Mouse (Mus musculus): ENCODE measurements at regions not wholly inside any gene's neighbourhood (a gene's known extent, or its start where the extent isn't known, plus 50 kb on each side); places are given as distances from the start of the nearest gene placed in this dataset.
A peak's percentile ranks its signal among the peaks of the same experiment; 100 is the strongest.

GRCm38 (mm10) chr16:46982910-46983600 is 484.7 kb upstream of the Nectin3 start:
- no peak overlapping the region for H3K4me2 ChIP-seq (ENCODE audit: low read length)
- no peak overlapping the region for H3K9ac ChIP-seq (ENCODE audit: low read depth, low read length)
- WGBS, result 67% methylated on average over 6 of the region's 6 CpGs
- no peaks in the 10 kb centered on the region for H3K27me3 ChIP-seq (ENCODE audit: insufficient read depth, low read length)
- no peaks in the 10 kb centered on the region for H3K4me1 ChIP-seq (replicated peaks; ENCODE audit: insufficient read depth, low read length)
- DNase-seq (ENCODE audit: low spot score) (peak; percentile 10), ATAC-seq (replicated peaks; ENCODE audit: low FRiP score, low read depth) (no peak)
- H3K4me3 ChIP-seq (replicated peaks; ENCODE audit: low read depth, low read length), result no peak overlapping the region
- no peak overlapping the region for H3K27ac ChIP-seq
- TF ChIP-seq CTCF (IDR thresholded peaks at IDR 0.05; ENCODE audit: low read depth), result no peak
- H3K36me3 ChIP-seq (ENCODE audit: insufficient read depth, low read length), result no peaks in the 10 kb centered on the region
- H3K9me3 ChIP-seq (replicated peaks; ENCODE audit: low read length), result no peaks in the 10 kb centered on the region

- Histone ChIP-seq H3K36me3 (ENCODE audit: insufficient read depth, low read length) (no peaks in the 10 kb centered on the region), H3K9me3 (replicated peaks; ENCODE audit: low read length) (no peaks in the 10 kb centered on the region), H3K4me2 (ENCODE audit: low read length) (no peak overlapping the region), H3K4me1 (replicated peaks; ENCODE audit: insufficient read depth, low read length) (no peaks in the 10 kb centered on the region), H3K27me3 (ENCODE audit: insufficient read depth, low read length) (no peaks in the 10 kb centered on the region), H3K27ac (no peak overlapping the region), H3K4me3 (replicated peaks; ENCODE audit: low read depth, low read length) (no peak overlapping the region), H3K9ac (ENCODE audit: low read depth, low read length) (no peak overlapping the region)
- ATAC-seq (replicated peaks; ENCODE audit: low FRiP score, low read depth) (no peak), DNase-seq (ENCODE audit: low spot score) (no peak)
- 81% methylated on average over 5 of the region's 5 CpGs for WGBS
- no peak for TF ChIP-seq CTCF (IDR thresholded peaks at IDR 0.05; ENCODE audit: low read depth)
Measured at GRCm38 (mm10) chr16:46982272-46982909, 484.1 kb upstream of the Nectin3 start.

GRCm38 (mm10) chr16:46965741-46966140 is 467.4 kb upstream of the Nectin3 start:
- 87% methylated on average over 7 of the region's 7 CpGs for WGBS
- ATAC-seq (replicated peaks; ENCODE audit: low FRiP score, low read depth), result no peak
- Histone ChIP-seq H3K27me3 (ENCODE audit: insufficient read depth, low read length) (no peaks in the 10 kb centered on the region), H3K4me2 (ENCODE audit: low read length) (no peak overlapping the region), H3K27ac (no peak overlapping the region), H3K9me3 (replicated peaks; ENCODE audit: low read length) (no peaks in the 10 kb centered on the region), H3K4me3 (replicated peaks; ENCODE audit: low read depth, low read length) (no peak overlapping the region), H3K9ac (ENCODE audit: low read depth, low read length) (no peak overlapping the region), H3K4me1 (replicated peaks; ENCODE audit: insufficient read depth, low read length) (no peaks in the 10 kb centered on the region), H3K36me3 (ENCODE audit: insufficient read depth, low read length) (no peaks in the 10 kb centered on the region)
- TF ChIP-seq CTCF (IDR thresholded peaks at IDR 0.05; ENCODE audit: low read depth), result no peak
- DNase-seq (ENCODE audit: low spot score), result no peak

GRCm38 (mm10) chr16:46956990-46957389 is 458.7 kb upstream of the Nectin3 start:
- Histone ChIP-seq H3K9ac (ENCODE audit: low read depth, low read length) (no peak overlapping the region), H3K36me3 (ENCODE audit: insufficient read depth, low read length) (no peaks in the 10 kb centered on the region), H3K4me1 (replicated peaks; ENCODE audit: insufficient read depth, low read length) (no peaks in the 10 kb centered on the region), H3K4me2 (ENCODE audit: low read length) (no peak overlapping the region), H3K9me3 (replicated peaks; ENCODE audit: low read length) (no peaks in the 10 kb centered on the region), H3K27me3 (ENCODE audit: insufficient read depth, low read length) (no peaks in the 10 kb centered on the region), H3K4me3 (replicated peaks; ENCODE audit: low read depth, low read length) (no peak overlapping the region), H3K27ac (no peak overlapping the region)
- no peak for TF ChIP-seq CTCF (IDR thresholded peaks at IDR 0.05; ENCODE audit: low read depth)
- 91% methylated on average over 1 of the region's 1 CpGs for WGBS
- DNase-seq (ENCODE audit: low spot score) (no peak), ATAC-seq (replicated peaks; ENCODE audit: low FRiP score, low read depth) (no peak)

- DNase-seq (ENCODE audit: low spot score), result peak; percentile 9
Measured at GRCm38 (mm10) chr16:46926060-46926459, 427.7 kb upstream of the Nectin3 start.

GRCm38 (mm10) chr16:46894576-46895203 is 396.4 kb upstream of the Nectin3 start:
- Histone ChIP-seq H3K4me2 (ENCODE audit: low read length) (no peak overlapping the region), H3K36me3 (ENCODE audit: insufficient read depth, low read length) (no peaks in the 10 kb centered on the region)
- WGBS, result 55% methylated on average over 2 of the region's 2 CpGs

More at GRCm38 (mm10) chr16:46926060-46926459, 427.7 kb upstream of the Nectin3 start:
- Histone ChIP-seq H3K36me3 (ENCODE audit: insufficient read depth, low read length) (no peaks in the 10 kb centered on the region), H3K4me1 (replicated peaks; ENCODE audit: insufficient read depth, low read length) (no peaks in the 10 kb centered on the region), H3K4me3 (replicated peaks; ENCODE audit: low read depth, low read length) (no peak overlapping the region), H3K9me3 (replicated peaks; ENCODE audit: low read length) (no peaks in the 10 kb centered on the region), H3K9ac (ENCODE audit: low read depth, low read length) (no peak overlapping the region), H3K27me3 (ENCODE audit: insufficient read depth, low read length) (no peaks in the 10 kb centered on the region), H3K27ac (no peak overlapping the region), H3K4me2 (ENCODE audit: low read length) (no peak overlapping the region)
- TF ChIP-seq CTCF (IDR thresholded peaks at IDR 0.05; ENCODE audit: low read depth), result peak; percentile 49
- no peak for ATAC-seq (replicated peaks; ENCODE audit: low FRiP score, low read depth)
- WGBS, result 61% methylated on average over 3 of the region's 3 CpGs

More at GRCm38 (mm10) chr16:46894576-46895203, 396.4 kb upstream of the Nectin3 start:
- H3K4me1 ChIP-seq (replicated peaks; ENCODE audit: insufficient read depth, low read length), result no peaks in the 10 kb centered on the region
- no peak for TF ChIP-seq CTCF (IDR thresholded peaks at IDR 0.05; ENCODE audit: low read depth)
- H3K9me3 ChIP-seq (replicated peaks; ENCODE audit: low read length), result no peaks in the 10 kb centered on the region
- no peak for DNase-seq (ENCODE audit: low spot score)
- no peak overlapping the region for H3K9ac ChIP-seq (ENCODE audit: low read depth, low read length)
- ATAC-seq (replicated peaks; ENCODE audit: low FRiP score, low read depth), result no peak
- no peaks in the 10 kb centered on the region for H3K27me3 ChIP-seq (ENCODE audit: insufficient read depth, low read length)
- no peak overlapping the region for H3K27ac ChIP-seq
- H3K4me3 ChIP-seq (replicated peaks; ENCODE audit: low read depth, low read length), result no peak overlapping the region
